Mouse (Mus musculus) central nervous system, embryonic 14 days (tissue): ENCODE results near the gene Arhgap20. TPM values are rescaled to one million over a fixed set of nuclear protein-coding genes. Genes with fewer than 3 reads are reported as not detected.

Experiments used
- polyA plus RNA-seq: library from polyadenylated mRNA; depleted of rRNA; stranded (reverse); fragments of >200 nt; gene quantifications from 2 replicates; pipeline ENCODE4 v1.2.3, GENCODE M21; 2012; rRNA removed

Arhgap20 gene
- polyA plus RNA-seq, result 5.5 and 6.4 TPM in 2 replicates

GRCm38 (mm10) chr9:51764921-51765416, at the start of gene Arhgap20:
Gene Arhgap20 (plus strand): TSS chr9:51765337.

Other genes starting within 250 kb of the Arhgap20 start
- gene Fdx1, start 198.2 kb downstream of the Arhgap20 start, polyA plus RNA-seq, result 24.3 and 27.7 TPM in 2 replicates